Mouse (Mus musculus) forebrain, embryonic 11.5 days (tissue): ENCODE data around the gene Cutc. TPM values are rescaled to one million over a fixed set of nuclear protein-coding genes. Genes with fewer than 3 reads are reported as not detected.

Experiments used
- ATAC-seq: fragments of 200-750 bp; cut with Nextera tagmentation; replicated peaks from 2 replicates; pipeline ENCODE4 v1.8.0; 2017; ENCODE audit warnings: moderate TSS enrichment; ENCODE audit not compliant: low FRiP score
- DNase-seq: peaks from one replicate; pipeline ENCODE4 v3.0.0-alpha.2; 2017; ENCODE audit warnings: low spot score
- H3K27ac ChIP-seq: fragments of 300-500 bp; sonication (generic); 2 replicates; pipeline ENCODE4 v1.5.1; 2014; ENCODE audit warnings: low read depth, low read length
- H3K27me3 ChIP-seq: fragments of 300-500 bp; sonication (generic); 2 replicates; pipeline ENCODE4 v1.6.1; 2014; ENCODE audit warnings: mild to moderate bottlenecking, low read length, mixed read lengths; ENCODE audit not compliant: control insufficient read depth, insufficient read depth
- H3K36me3 ChIP-seq: fragments of 300-500 bp; sonication (generic); 2 replicates; pipeline ENCODE4 v1.6.1; 2014; ENCODE audit warnings: mild to moderate bottlenecking, low read length, moderate library complexity, mixed read lengths; ENCODE audit not compliant: control insufficient read depth, insufficient read depth
- H3K4me1 ChIP-seq: fragments of 300-500 bp; sonication (generic); replicated peaks from 2 replicates; pipeline ENCODE4 v1.6.1; 2014; ENCODE audit warnings: low read length, mixed read lengths; ENCODE audit not compliant: control insufficient read depth, insufficient read depth
- H3K4me2 ChIP-seq: fragments of 300-500 bp; sonication (generic); 2 replicates; pipeline ENCODE4 v1.6.1; 2014; ENCODE audit warnings: low read depth, mild to moderate bottlenecking, low read length, moderate library complexity, mixed read lengths; ENCODE audit not compliant: severe bottlenecking
- H3K4me3 ChIP-seq: fragments of 300-500 bp; sonication (generic); 2 replicates; pipeline ENCODE4 v1.5.1; 2014; ENCODE audit warnings: low read depth, low read length
- H3K9ac ChIP-seq: fragments of 300-500 bp; sonication (generic); 2 replicates; pipeline ENCODE4 v1.6.1; 2014; ENCODE audit warnings: low read length
- H3K9me3 ChIP-seq: fragments of 300-500 bp; sonication (generic); 2 replicates; pipeline ENCODE4 v1.6.1; 2016; ENCODE audit warnings: low read length, mixed read lengths; ENCODE audit not compliant: control insufficient read depth
- WGBS: fragments of 180-500 bp; shearing (Covaris S2); extraction: QIAGEN DNeasy Blood & Tissue Kit; methylation state at CpG from one replicate; pipeline ENCODE4 v1.1.7; 2014; 5-methylcytosine and 5-hydroxymethylcytosine counted together
- polyA plus RNA-seq: library from polyadenylated mRNA; unstranded; fragments of >200 nt; fragmentation: Nextera tagmentation; extraction: Ambion mirVana; gene quantifications from 2 replicates; pipeline ENCODE4 v1.2.1, GENCODE M21; 2014

Gene Cutc
- polyA plus RNA-seq, 1 experiment from 2014 or later, result 12.5 TPM

- ATAC-seq (no peak), DNase-seq (no peak)
- Histone ChIP-seq H3K27me3 (no peaks in the 10 kb centered on the region), H3K4me3 (no peak overlapping the region), H3K36me3 (no peaks in the 10 kb centered on the region), H3K27ac (no peak overlapping the region), H3K9me3 (no peaks in the 10 kb centered on the region), H3K9ac (no peak overlapping the region), H3K4me2 (no peak overlapping the region), H3K4me1 (no peaks in the 10 kb centered on the region)
- 89% methylated on average over 1 of the region's 1 CpGs for WGBS
Measured at GRCm38 (mm10) chr19:43793951-43794350, 41.2 kb downstream of the Cutc start.

- WGBS, result 83% methylated on average over 8 of the region's 8 CpGs
- H3K4me3 ChIP-seq, result no peak overlapping the region
Measured at GRCm38 (mm10) chr19:43795511-43795910, 42.7 kb downstream of the Cutc start.

GRCm38 (mm10) chr19:43797216-43797615 lies 44.4 kb downstream of the Cutc start:
- WGBS, result 82% methylated on average over 5 of the region's 5 CpGs
- DNase-seq, result no peak
- Histone ChIP-seq H3K4me3 (no peak overlapping the region), H3K9ac (no peak overlapping the region), H3K4me2 (no peak overlapping the region), H3K27ac (no peak overlapping the region), H3K4me1 (no peaks in the 10 kb centered on the region), H3K9me3 (no peaks in the 10 kb centered on the region), H3K27me3 (no peaks in the 10 kb centered on the region), H3K36me3 (no peaks in the 10 kb centered on the region)
- no peak for ATAC-seq

More at GRCm38 (mm10) chr19:43795511-43795910, 42.7 kb downstream of the Cutc start:
- no peak overlapping the region for H3K9ac ChIP-seq
- H3K27me3 ChIP-seq, result no peaks in the 10 kb centered on the region
- no peaks in the 10 kb centered on the region for H3K36me3 ChIP-seq
- DNase-seq (no peak), ATAC-seq (no peak)
- no peaks in the 10 kb centered on the region for H3K9me3 ChIP-seq
- H3K4me1 ChIP-seq, result no peaks in the 10 kb centered on the region
- no peak overlapping the region for H3K27ac ChIP-seq
- H3K4me2 ChIP-seq, result no peak overlapping the region

GRCm38 (mm10) chr19:43801427-43802051 lies 48.7 kb downstream of the Cutc start:
- no peaks in the 10 kb centered on the region for H3K36me3 ChIP-seq
- DNase-seq, result no peak
- H3K4me1 ChIP-seq, result no peaks in the 10 kb centered on the region
- no peaks in the 10 kb centered on the region for H3K27me3 ChIP-seq
- no peak overlapping the region for H3K4me2 ChIP-seq
- no peak overlapping the region for H3K9ac ChIP-seq
- no peaks in the 10 kb centered on the region for H3K9me3 ChIP-seq
- 85% methylated on average over 9 of the region's 9 CpGs for WGBS
- no peak overlapping the region for H3K27ac ChIP-seq
- no peak overlapping the region for H3K4me3 ChIP-seq
- ATAC-seq, result no peak

- H3K4me1 ChIP-seq, result no peaks in the 10 kb centered on the region
- H3K4me3 ChIP-seq, result no peak overlapping the region
- ATAC-seq (no peak), DNase-seq (no peak)
- WGBS, result 82% methylated on average over 10 of the region's 10 CpGs
- H3K27me3 ChIP-seq, result no peaks in the 10 kb centered on the region
- H3K36me3 ChIP-seq, result no peaks in the 10 kb centered on the region
- no peaks in the 10 kb centered on the region for H3K9me3 ChIP-seq
- no peak overlapping the region for H3K9ac ChIP-seq
- H3K27ac ChIP-seq, result no peak overlapping the region
- no peak overlapping the region for H3K4me2 ChIP-seq
Measured at GRCm38 (mm10) chr19:43803866-43804265, 51.1 kb downstream of the Cutc start.

GRCm38 (mm10) chr19:43809331-43809730 lies 56.5 kb downstream of the Cutc start:
- Histone ChIP-seq H3K9ac (no peak overlapping the region), H3K36me3 (no peaks in the 10 kb centered on the region)

GRCm38 (mm10) chr19:43811419-43811818 lies 58.6 kb downstream of the Cutc start:
- H3K27me3 ChIP-seq, result no peaks in the 10 kb centered on the region
- no peaks in the 10 kb centered on the region for H3K36me3 ChIP-seq
- 93% methylated on average over 4 of the region's 4 CpGs for WGBS
- no peak overlapping the region for H3K27ac ChIP-seq
- no peak for ATAC-seq
- H3K4me3 ChIP-seq, result no peak overlapping the region
- DNase-seq, result no peak
- no peaks in the 10 kb centered on the region for H3K4me1 ChIP-seq
- no peak overlapping the region for H3K4me2 ChIP-seq
- H3K9ac ChIP-seq, result no peak overlapping the region
- no peaks in the 10 kb centered on the region for H3K9me3 ChIP-seq

More at GRCm38 (mm10) chr19:43809331-43809730, 56.5 kb downstream of the Cutc start:
- no peaks in the 10 kb centered on the region for H3K9me3 ChIP-seq
- H3K27ac ChIP-seq, result no peak overlapping the region
- WGBS, result 55% methylated on average over 4 of the region's 4 CpGs
- H3K27me3 ChIP-seq, result no peaks in the 10 kb centered on the region
- H3K4me3 ChIP-seq, result no peak overlapping the region
- no peak for DNase-seq
- no peak for ATAC-seq
- no peaks in the 10 kb centered on the region for H3K4me1 ChIP-seq
- no peak overlapping the region for H3K4me2 ChIP-seq

GRCm38 (mm10) chr19:43813315-43813714 lies 60.5 kb downstream of the Cutc start:
- H3K27ac ChIP-seq, result no peak overlapping the region
- no peak for DNase-seq
- H3K36me3 ChIP-seq, result no peaks in the 10 kb centered on the region
- H3K9me3 ChIP-seq, result no peaks in the 10 kb centered on the region
- H3K9ac ChIP-seq, result no peak overlapping the region
- no peak overlapping the region for H3K4me3 ChIP-seq
- no peaks in the 10 kb centered on the region for H3K27me3 ChIP-seq
- no peaks in the 10 kb centered on the region for H3K4me1 ChIP-seq
- 87% methylated on average over 10 of the region's 10 CpGs for WGBS
- no peak overlapping the region for H3K4me2 ChIP-seq
- no peak for ATAC-seq

GRCm38 (mm10) chr19:43815661-43816414 lies 63.0 kb downstream of the Cutc start:
- no peaks in the 10 kb centered on the region for H3K9me3 ChIP-seq
- ATAC-seq (no peak), DNase-seq (no peak)
- no peak overlapping the region for H3K4me2 ChIP-seq
- no peaks in the 10 kb centered on the region for H3K4me1 ChIP-seq
- no peak overlapping the region for H3K9ac ChIP-seq
- no peak overlapping the region for H3K27ac ChIP-seq
- no peaks in the 10 kb centered on the region for H3K27me3 ChIP-seq
- no peaks in the 10 kb centered on the region for H3K36me3 ChIP-seq
- WGBS, result 84% methylated on average over 14 of the region's 14 CpGs
- no peak overlapping the region for H3K4me3 ChIP-seq
